Mouse (Mus musculus) cerebellum, adult 11-12 months (tissue): ENCODE measurements around the gene 4931422A03Rik.
"Not testable (repeated sequence)": the region's sequence is repeated elsewhere in the genome, so short reads cannot be mapped to it uniquely, and the experiment has no call there.

Experiments
- DNase-seq: peaks from one replicate; pipeline ENCODE4 v3.0.0; 2022

Gene 4931422A03Rik

DNA sequence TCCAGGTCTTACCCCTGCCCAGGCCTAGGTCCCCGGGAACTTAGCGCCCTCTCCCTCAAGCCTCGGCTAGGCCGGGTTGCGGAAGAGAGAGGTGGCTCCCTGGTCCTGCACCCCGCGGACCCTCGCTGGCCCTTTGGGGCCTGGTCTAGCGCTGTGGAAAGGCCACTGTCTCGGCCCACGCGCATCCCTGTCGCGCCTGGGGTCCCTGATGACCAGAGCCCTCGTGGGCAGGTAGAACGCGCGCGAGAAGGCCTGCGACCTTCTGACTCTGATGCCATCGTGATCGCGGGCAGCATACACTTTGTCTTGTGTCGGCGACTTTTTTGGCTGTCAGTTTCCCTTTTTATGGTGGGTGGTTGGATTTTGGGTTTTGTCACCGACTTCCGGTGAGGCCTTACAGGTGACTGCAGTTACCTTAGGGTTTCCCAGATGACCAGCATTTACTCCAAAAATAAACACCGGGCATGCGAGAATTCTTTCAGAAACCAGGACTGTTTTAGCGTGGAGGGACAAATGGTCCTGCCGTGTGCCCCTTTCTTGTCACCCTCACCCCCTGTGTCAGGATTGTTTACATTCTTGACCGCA lies at the start of gene 4931422A03Rik:
TSS of gene 4931422A03Rik (minus strand) at position 223 of the 585 bp plus-strand sequence.
- DNase-seq = no peak

DNA sequence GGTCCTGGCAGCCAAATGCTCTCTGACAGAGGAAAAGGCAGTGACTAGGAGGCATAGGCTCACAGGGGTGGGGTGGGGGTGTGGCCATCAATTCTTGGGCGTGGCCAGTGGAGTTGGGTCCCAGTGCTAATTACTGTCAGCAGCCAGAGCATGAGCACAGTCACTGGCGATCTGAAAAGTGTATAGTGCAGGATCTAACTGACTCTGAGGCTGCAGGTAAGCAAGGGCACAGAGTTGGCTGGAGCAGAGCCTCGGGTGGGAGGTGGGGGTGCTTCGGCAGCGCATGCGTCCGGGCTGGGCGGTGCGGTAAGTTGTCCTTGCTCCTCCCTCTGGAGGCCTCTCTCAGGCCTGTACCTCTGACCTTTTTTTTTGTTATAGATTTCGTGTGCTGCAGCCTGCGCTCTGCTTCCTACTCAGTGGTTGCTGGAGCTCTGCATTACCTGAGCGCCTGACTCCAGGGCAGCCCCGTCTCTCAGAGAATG lies 41.6 kb upstream of the 4931422A03Rik start, which contains the start of gene Cd59b:
TSS of gene Cd59b (plus strand) at position 146 of the 482 bp plus-strand sequence.
- DNase-seq = peak; percentile 27

DNA sequence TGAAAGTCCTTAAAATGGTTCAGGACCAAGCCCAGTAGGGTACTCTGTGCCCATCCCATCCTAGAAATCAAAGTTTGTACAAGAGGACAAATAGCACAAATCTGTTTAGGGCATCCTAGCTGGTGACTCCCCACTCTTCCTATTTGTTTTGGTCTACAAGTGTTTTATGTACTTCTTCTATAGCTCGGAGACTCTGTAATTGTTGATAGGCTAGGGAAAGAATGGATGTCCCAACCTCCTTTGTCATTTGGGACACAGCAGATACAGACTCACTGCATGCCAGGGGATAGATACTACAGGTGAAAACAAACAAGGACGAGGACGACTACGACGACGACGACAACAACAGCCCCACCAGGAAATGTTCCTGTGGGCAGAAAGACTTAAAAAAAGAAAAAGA lies 40.3 kb upstream of the 4931422A03Rik start, which contains the start of gene Gm10799:
TSS of gene Gm10799 (minus strand) at position 101 of the 400 bp plus-strand sequence.
- DNase-seq = not testable (repeated sequence)

GRCm38 (mm10) chr2:104065526-104065925 lies 37.4 kb upstream of the 4931422A03Rik start, which contains the start of gene Gm10912:
Gm10912 (plus strand) TSS chr2:104065826.
- not testable (repeated sequence) for DNase-seq

- DNase-seq = no peak
Observed at GRCm38 (mm10) chr2:104064152-104064551, 36.0 kb upstream of the 4931422A03Rik start.

- DNase-seq = no peak
Observed at GRCm38 (mm10) chr2:104062665-104063064, 34.5 kb upstream of the 4931422A03Rik start.

DNA sequence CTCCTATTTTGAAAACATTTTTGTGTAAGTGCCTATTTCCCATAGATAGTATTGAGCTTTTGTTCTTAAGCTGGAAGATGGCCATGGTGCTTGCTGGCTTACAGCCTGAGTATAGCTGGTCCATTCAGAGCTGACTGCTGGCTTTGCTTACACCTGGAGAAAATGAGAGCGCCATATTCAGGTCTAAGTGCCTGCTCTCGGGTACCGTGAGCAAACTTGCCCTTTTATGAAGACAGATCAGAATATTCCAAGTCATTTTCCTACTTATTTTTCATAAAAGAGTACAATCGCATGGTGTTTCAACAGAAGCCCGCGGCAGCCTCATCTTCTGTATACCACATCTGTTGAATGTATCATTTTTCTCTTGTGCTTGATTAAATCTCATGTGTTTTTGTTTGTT lies 32.8 kb upstream of the 4931422A03Rik start:
- DNase-seq = no peak

DNA sequence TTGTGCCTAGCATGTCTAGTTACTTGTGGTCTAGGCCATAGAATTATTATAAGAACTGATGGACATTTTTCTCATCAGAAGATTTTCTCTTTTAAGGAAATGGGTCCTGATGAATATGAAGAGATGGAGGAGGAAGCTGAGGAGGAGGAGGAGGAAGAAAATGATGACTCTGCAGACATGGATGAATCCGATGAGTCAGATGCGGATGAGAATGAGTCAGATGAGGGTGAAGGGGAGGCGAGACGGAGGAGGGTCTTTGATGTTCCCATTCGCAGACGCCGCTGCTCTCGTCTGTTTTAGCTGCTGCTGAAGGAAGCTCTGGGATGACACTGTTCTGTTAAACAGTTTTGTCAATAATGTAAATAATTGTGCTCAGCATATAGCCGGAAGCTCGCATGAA lies 31.6 kb upstream of the 4931422A03Rik start:
- DNase-seq = no peak

DNA sequence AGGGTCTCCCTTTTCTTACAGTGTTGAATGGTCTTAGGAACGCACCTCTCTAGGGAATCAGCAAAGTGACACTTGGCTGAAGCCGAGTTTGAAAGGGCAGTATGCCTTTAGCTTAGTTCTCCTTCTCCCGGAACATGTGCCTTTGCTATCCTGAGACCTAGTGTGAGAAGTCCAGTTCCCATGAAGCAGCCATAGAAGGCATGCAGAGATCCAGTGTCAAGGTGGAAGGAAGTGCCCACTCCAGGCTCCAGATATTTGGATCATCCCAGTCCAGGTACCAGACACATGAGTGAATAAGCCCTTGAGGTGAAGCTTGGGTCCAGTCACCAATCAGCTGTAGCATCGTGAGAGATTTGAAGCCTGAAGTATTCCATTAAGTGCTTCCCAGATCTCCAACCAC lies 30.8 kb upstream of the 4931422A03Rik start:
- no peak for DNase-seq

GRCm38 (mm10) chr2:104058381-104058780 lies 30.2 kb upstream of the 4931422A03Rik start:
- DNase-seq = no peak

- no peak for DNase-seq
Observed at GRCm38 (mm10) chr2:104044479-104045080, 16.4 kb upstream of the 4931422A03Rik start.

GRCm38 (mm10) chr2:104043624-104044478 lies 15.7 kb upstream of the 4931422A03Rik start:
- DNase-seq = no peak

DNA sequence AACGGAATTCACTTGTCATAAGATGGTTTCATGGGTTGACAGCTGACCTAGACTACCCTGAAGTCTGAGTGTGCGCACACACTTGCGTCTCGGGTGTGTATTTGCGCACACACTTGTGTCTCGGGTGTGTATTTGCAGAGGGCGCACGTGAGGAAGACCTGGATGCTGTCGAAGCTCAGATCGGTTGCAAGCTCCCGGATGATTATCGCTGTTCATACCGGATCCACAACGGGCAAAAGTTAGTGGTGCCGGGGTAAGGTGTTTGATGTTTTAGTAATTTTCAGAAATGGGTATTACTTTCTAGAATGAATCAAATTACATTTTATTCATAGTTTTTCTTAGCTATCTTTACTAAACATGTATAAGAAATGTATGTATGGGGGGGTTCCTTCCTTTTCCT lies 14.6 kb upstream of the 4931422A03Rik start:
- DNase-seq = no peak

- no peak for DNase-seq
Observed at GRCm38 (mm10) chr2:104041632-104042031, 13.5 kb upstream of the 4931422A03Rik start.

DNA sequence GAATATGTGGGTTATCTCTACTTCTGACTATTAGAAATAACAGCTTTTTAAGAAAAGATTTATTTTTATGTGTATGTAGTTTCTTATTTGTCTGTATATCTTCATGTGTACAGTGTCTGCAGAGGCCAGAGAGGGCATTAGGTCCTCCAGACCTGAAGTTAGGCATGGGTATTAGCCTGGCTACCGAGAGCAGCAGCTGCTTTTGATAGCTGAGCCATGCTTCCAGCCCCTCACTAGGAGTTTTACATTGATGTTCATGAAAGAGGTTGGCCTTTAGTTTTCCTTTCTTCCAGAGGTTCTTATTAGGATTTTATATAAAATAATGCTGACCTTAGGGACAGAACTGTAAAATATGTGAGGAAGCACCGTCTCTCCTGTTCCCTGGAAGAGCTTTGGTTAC lies 10.1 kb upstream of the 4931422A03Rik start:
- no peak for DNase-seq

GRCm38 (mm10) chr2:104036316-104036715 lies 8.2 kb upstream of the 4931422A03Rik start:
- DNase-seq = no peak

DNA sequence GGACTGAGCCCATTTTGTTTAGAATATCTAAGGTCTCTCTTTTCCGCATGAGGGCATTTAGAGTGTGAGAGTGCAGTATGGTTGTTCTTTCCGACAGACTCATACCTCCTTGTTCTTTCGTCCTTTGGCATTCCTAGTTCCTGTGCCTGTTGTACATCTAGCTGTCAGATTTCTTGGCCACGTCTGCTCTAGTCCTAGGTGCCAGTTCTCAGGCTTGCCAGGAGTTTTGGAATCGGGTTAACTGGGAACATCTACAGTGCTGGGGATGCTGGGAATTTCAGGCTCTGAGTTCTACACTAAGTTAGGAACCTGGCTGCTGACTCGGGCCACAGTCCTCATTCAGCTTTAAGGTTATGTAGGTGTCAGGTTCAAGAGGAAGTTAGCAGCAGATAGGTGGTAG lies 7.4 kb upstream of the 4931422A03Rik start:
- no peak for DNase-seq

DNA sequence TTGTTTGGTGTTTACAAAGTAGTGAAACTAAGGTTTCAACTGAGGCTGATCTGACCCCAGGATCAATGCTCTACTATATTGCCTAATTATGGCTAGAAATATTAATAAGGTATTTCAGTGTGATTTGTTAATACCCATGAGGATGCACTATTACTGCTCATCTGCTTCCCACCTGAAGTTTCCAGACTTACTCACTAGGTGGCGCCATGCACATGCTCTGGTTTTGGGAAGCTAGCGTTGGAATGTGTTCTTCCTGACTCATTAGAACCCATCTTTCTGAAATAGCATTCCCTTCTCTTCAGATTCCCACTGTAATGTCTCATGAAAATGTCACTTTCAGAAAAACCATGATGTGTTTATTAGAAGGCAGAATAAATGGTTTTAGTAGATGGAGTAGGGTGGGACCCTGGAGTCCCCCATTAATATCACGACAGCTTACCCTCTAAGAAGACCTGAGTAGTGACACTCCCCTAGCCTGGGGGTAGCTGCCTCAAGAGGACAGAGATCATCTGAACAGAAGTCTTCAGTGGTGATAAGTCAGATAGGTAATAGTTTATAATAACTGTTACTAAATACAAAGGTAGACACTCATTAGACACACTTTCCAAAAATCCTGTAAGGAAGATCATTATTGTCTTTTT lies 6.8 kb upstream of the 4931422A03Rik start:
- peak; percentile 51 for DNase-seq

DNA sequence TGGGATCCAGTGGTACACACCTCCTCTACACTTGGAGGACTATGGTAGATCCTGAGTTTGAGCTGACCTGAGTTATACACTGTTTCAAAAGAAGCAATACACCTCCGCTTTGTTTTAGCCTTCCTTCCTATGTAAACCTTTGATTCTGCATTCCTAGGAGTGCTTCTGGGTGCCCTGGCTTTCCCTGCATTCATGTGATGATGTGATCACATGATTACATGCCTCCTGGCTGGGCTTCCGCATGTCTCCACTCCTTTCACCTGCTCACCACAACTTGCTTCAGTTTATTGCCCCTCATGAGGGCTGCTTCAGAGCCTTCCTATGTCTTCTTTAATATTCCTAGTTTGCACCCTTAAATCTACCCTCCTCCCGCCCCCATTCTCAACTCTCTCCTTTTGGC lies 3.9 kb upstream of the 4931422A03Rik start:
- DNase-seq = no peak

DNA sequence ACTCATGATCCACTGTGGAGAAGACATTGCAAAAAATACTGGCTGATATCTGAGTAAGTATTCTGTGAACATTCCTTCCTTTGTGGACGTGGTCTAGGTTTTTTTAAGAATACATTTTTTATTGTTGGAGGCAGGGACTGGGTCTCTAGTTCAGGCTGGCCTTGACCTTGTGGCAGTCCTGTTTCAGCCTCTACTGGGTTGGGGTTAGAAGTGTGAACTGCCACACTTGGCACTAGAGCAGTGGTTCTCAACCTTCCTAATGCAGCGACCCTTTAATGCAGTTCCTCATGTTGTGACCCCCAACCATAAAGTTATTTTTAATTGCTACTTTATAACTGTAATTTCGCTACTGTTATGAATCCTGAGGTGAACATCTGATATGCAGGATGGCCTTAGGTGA lies 2.2 kb upstream of the 4931422A03Rik start:
- no peak for DNase-seq

- no peak for DNase-seq
Observed at GRCm38 (mm10) chr2:104029074-104029473, 913 bp upstream of the 4931422A03Rik start.

DNA sequence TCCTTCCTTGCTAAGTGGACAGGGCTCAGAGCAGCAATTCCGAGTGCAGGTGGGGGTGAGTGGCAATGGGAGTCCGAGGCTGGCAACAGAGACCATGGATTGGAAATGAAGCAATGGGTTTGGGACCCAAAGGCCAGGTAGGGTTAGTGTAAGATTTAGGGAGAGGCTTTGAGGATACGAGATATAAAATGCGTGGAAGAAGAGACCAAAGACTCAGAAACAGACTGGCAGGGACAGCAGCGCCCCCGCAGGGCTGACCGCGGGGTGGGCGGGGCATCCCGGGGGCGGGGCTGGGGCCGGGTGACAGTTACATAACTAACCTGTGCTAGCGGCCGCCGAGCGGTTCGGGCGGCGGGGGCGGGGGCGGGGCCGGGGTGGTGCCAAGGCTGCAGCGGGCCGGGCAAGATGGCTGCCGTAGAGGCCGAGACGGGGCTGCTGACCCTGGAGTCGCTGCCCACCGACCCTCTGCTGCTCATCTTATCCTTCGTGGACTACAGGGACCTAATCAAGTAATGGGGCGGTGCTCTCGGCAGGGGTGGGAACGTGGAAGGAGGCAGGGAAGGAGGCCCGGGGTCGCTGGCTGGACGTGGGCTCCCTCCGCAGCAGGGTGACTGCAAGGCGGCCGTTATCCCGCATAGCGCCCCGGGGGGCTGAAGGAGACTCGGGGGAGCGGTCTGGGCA lies 563 bp downstream of the 4931422A03Rik start, which contains the start of gene Fbxo3:
TSS of gene Fbxo3 (plus strand) at position 264 of the 681 bp plus-strand sequence.
- DNase-seq = peak; percentile 91
